Mouse (Mus musculus): ENCODE data around the gene Fbxw9. TPM values are rescaled to one million over a fixed set of nuclear protein-coding genes. Genes with fewer than 3 reads are reported as not detected.
"Not testable (repeated sequence)": the region's sequence is repeated elsewhere in the genome, so short reads cannot be mapped to it uniquely, and the experiment has no call there.

Fbxw9 gene
- polyA plus RNA-seq, 1 experiment from 2014 or later = 43.6 TPM

DNA sequence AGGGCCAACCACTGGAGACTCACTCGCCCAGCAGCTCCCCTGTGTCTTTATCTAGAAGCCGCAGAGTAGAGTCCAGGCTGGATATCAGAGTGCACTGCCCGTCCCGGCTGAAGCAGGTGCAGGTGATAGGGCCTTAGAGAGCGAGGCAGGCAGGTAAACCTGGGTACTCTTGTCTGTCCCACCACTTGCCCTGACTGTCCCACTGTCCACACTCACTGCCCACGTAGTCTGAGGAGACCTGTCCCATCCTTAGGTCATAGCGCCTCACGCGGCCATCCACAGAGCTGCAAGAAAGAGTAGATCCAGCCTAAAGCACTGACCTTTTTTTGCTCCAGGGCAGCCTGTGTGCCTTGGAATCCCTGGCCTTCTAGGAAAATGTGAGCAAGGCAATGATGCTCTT is 16.1 kb downstream of the Fbxw9 start:
- no peak for ATAC-seq (ENCODE audit: low FRiP score)
- Histone ChIP-seq H3K4me3 (no peak overlapping the region), H3K4me1 (peaks cover 15% of the 10 kb centered on the region), H3K9me3 (replicated peaks) (no peaks in the 10 kb centered on the region), H3K27me3 (no peaks in the 10 kb centered on the region), H3K9ac (no peak overlapping the region), H3K36me3 (peaks cover 43% of the 10 kb centered on the region), H3K27ac (no peak overlapping the region), H3K4me2 (replicated peaks) (no peak overlapping the region)
- WGBS = 66% methylated on average over 9 of the region's 9 CpGs

DNA sequence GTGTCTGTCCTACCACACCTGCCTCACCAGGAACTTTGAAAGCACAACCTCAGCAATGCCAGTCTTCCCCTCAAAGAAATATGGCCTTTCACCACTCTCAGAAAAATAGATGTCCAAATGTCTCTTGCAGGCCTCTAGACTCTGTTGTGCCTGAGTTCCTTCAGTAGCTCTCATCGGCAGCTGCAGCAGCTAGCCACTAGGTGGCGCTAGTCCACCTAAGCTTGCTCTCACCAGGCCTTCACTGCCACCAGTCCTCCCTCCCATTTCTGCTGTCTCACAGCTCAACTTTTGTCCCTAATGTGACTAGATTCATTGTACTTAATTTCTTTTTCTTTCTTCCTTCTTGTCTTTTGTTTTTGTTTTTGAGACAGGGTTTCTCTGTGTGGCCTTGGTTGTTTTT is 17.1 kb downstream of the Fbxw9 start:
- 0% methylated on average over 2 of the region's 2 CpGs for WGBS
- H3K4me1 ChIP-seq = peaks cover 19% of the 10 kb centered on the region
- no peak overlapping the region for H3K27ac ChIP-seq
- H3K9ac ChIP-seq = no peak overlapping the region
- ATAC-seq (ENCODE audit: low FRiP score) = no peak
- H3K4me2 ChIP-seq (replicated peaks) = no peak overlapping the region
- no peaks in the 10 kb centered on the region for H3K27me3 ChIP-seq
- H3K9me3 ChIP-seq (replicated peaks) = no peaks in the 10 kb centered on the region
- peaks cover 43% of the 10 kb centered on the region for H3K36me3 ChIP-seq
- H3K4me3 ChIP-seq = no peak overlapping the region

DNA sequence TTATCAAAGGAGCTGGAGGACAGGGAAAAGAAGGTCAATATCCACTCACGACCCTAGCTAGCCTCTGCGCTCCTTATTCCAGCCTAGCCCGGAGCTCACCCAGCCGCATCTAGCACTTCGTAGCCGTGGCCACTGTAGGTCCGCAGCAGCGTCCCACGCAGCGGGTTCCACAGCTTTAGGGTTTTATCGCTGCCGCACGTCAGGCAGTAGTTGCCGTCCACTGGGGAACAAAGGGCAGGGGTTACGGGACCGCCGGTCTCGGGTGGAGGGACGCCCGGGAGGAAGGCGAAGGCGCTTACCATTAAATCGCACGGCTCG is 20.3 kb downstream of the Fbxw9 start:
- 1% methylated on average over 25 of the region's 25 CpGs for WGBS
- Histone ChIP-seq H3K9me3 (replicated peaks) (no peaks in the 10 kb centered on the region), H3K36me3 (peaks cover 24% of the 10 kb centered on the region), H3K4me3 (peak overlapping the region; percentile 90), H3K4me1 (peaks cover 29% of the 10 kb centered on the region), H3K9ac (peak overlapping the region; percentile 92), H3K4me2 (replicated peaks) (peak overlapping the region; percentile 71), H3K27ac (peak overlapping the region; percentile 62; the same call in 1 of the 2 replicates), H3K27me3 (no peaks in the 10 kb centered on the region)
- no peak for ATAC-seq (ENCODE audit: low FRiP score)

- Histone ChIP-seq H3K4me2 (replicated peaks) (peak within 1 kb of the TSS; percentile 71), H3K9me3 (replicated peaks) (no peaks in the 10 kb centered on the region), H3K4me3 (peak within 1 kb of the TSS; percentile 90), H3K36me3 (peaks cover 25% of the 10 kb centered on the region), H3K9ac (peak within 1 kb of the TSS; percentile 92), H3K27me3 (no peaks in the 10 kb centered on the region), H3K27ac (peak within 1 kb of the TSS; percentile 62; the same call in 1 of the 2 replicates), H3K4me1 (peaks cover 29% of the 10 kb centered on the region)
- under 1% methylated on average over 30 of the region's 30 CpGs for WGBS
- peak; percentile 18 for ATAC-seq (ENCODE audit: low FRiP score)
Observed at GRCm38 (mm10) chr8:85080532-85081215, 20.8 kb downstream of the Fbxw9 start, which contains the start of gene Wdr83os. Wdr83os (plus strand) TSS chr8:85080740.

GRCm38 (mm10) chr8:85081216-85081555 is 21.3 kb downstream of the Fbxw9 start, which contains the start of gene Wdr83:
Wdr83 (minus strand) TSS chr8:85081306.
- Histone ChIP-seq H3K9ac (peak within 1 kb of the TSS; percentile 92), H3K27ac (peak within 1 kb of the TSS; percentile 62; the same call in 1 of the 2 replicates), H3K36me3 (peaks cover 21% of the 10 kb centered on the region), H3K4me3 (peak within 1 kb of the TSS; percentile 90), H3K4me2 (replicated peaks) (peak within 1 kb of the TSS; percentile 71), H3K27me3 (no peaks in the 10 kb centered on the region), H3K9me3 (replicated peaks) (no peaks in the 10 kb centered on the region), H3K4me1 (peaks cover 29% of the 10 kb centered on the region)
- peak; percentile 46 for ATAC-seq (ENCODE audit: low FRiP score)
- 3% methylated on average over 9 of the region's 9 CpGs for WGBS

DNA sequence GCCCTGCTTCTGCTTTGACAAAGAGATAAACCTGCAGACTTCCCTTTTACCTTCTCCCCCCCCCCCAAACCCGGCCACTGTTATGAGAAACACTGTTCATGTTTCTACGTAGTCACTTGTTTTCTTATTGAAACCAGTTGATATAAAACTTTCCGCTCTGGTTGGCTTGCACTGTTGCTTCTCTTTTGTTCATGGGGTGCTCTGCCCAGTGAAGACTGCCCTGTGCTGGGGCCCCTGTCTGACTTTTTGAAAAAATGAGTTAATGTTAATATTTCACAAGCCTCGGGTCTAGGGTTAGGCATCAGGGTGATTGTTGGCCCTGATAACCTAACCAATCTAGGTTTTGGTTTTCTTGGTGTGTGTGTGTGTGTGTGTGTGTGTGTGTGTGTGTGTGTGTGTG is 22.3 kb downstream of the Fbxw9 start:
- ATAC-seq (ENCODE audit: low FRiP score); H3K9me3 ChIP-seq (replicated peaks); H3K4me3 ChIP-seq; H3K9ac ChIP-seq; H3K27me3 ChIP-seq; H3K27ac ChIP-seq: not testable (repeated sequence)
- H3K4me2 ChIP-seq (replicated peaks) = 0 out of 2 replicates have a peak overlapping the region, but pooled peaks have one; percentile 71
- peaks cover 29% of the 10 kb centered on the region for H3K4me1 ChIP-seq
- H3K36me3 ChIP-seq = peaks cover 15% of the 10 kb centered on the region; the same call in 1 of the 2 replicates
- 88% methylated on average over 4 of the region's 4 CpGs for WGBS

GRCm38 (mm10) chr8:85083108-85083813 is 23.4 kb downstream of the Fbxw9 start, which contains the start of gene Man2b1:
Man2b1 (plus strand) TSS chr8:85083270.
- WGBS = under 1% methylated on average over 30 of the region's 30 CpGs
- Histone ChIP-seq H3K9ac (peak within 1 kb of the TSS; percentile 76), H3K4me3 (peak within 1 kb of the TSS; percentile 61), H3K27ac (no peak within 1 kb of the TSS; the same call in 1 of the 2 replicates), H3K4me2 (replicated peaks) (peak within 1 kb of the TSS; percentile 91), H3K9me3 (replicated peaks) (no peaks in the 10 kb centered on the region), H3K36me3 (peaks cover 15% of the 10 kb centered on the region; the same call in 1 of the 2 replicates), H3K27me3 (no peaks in the 10 kb centered on the region), H3K4me1 (peaks cover 29% of the 10 kb centered on the region)
- ATAC-seq (ENCODE audit: low FRiP score) = peak; percentile 73

DNA sequence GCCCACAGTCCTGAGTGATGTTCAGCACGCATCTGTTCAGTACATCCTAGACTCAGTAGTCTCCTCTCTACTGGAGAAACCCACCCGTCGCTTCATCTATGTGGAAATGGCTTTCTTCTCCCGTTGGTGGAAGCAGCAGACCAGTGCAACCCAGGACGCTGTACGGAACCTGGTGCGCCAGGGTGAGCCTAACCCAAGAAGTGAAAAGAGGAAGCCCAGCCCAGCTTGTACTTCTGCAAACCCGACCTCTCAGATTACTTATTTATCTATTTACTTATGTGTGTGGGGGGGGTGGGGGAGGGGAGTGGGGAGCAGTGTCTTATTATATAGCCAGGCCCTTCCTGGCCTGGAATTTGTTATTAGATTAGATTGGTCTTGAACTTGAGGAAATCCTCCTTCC is 24.8 kb downstream of the Fbxw9 start:
- ATAC-seq (ENCODE audit: low FRiP score) = no peak
- peaks cover 17% of the 10 kb centered on the region; the same call in 1 of the 2 replicates for H3K36me3 ChIP-seq
- H3K9me3 ChIP-seq (replicated peaks) = no peaks in the 10 kb centered on the region
- H3K27me3 ChIP-seq = no peaks in the 10 kb centered on the region
- no peak overlapping the region for H3K9ac ChIP-seq
- H3K4me1 ChIP-seq = peaks cover 25% of the 10 kb centered on the region
- WGBS = 91% methylated on average over 8 of the region's 8 CpGs
- H3K4me2 ChIP-seq (replicated peaks) = no peak overlapping the region
- H3K27ac ChIP-seq = no peak overlapping the region
- no peak overlapping the region for H3K4me3 ChIP-seq

GRCm38 (mm10) chr8:85086238-85086637 is 26.4 kb downstream of the Fbxw9 start:
- Histone ChIP-seq H3K4me2 (replicated peaks) (no peak overlapping the region), H3K4me1 (peaks cover 20% of the 10 kb centered on the region), H3K4me3 (no peak overlapping the region), H3K9me3 (replicated peaks) (no peaks in the 10 kb centered on the region), H3K9ac (no peak overlapping the region), H3K27me3 (no peaks in the 10 kb centered on the region), H3K27ac (no peak overlapping the region), H3K36me3 (peaks cover 18% of the 10 kb centered on the region; the same call in 1 of the 2 replicates)
- 79% methylated on average over 3 of the region's 3 CpGs for WGBS
- ATAC-seq (ENCODE audit: low FRiP score) = no peak

DNA sequence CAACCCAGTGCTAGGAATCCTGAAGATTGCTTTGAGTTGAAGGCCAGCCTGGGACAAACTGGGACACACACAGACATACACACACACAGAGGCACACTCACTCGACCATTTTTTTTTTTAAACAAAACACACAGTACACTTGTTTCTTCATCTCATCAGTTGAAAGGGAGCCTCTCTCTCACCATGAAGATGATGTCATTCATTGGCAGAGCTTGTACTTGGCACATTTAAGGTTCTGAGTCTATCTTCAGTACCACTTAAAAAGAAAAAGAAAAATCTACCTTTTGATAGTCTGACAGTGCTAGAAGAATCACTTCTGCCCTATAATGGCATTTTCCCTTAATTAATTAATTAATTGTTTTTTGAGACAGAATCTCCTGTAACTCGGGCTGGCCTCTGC is 28.9 kb downstream of the Fbxw9 start:
- ATAC-seq (ENCODE audit: low FRiP score) = no peak
- Histone ChIP-seq H3K36me3 (peaks cover 18% of the 10 kb centered on the region; the same call in 1 of the 2 replicates), H3K4me2 (replicated peaks) (no peak overlapping the region), H3K9me3 (replicated peaks) (no peaks in the 10 kb centered on the region), H3K4me3 (no peak overlapping the region), H3K9ac (no peak overlapping the region), H3K27ac (no peak overlapping the region), H3K4me1 (peaks cover 5% of the 10 kb centered on the region), H3K27me3 (no peaks in the 10 kb centered on the region)
- WGBS = 83% methylated on average over 2 of the region's 2 CpGs

DNA sequence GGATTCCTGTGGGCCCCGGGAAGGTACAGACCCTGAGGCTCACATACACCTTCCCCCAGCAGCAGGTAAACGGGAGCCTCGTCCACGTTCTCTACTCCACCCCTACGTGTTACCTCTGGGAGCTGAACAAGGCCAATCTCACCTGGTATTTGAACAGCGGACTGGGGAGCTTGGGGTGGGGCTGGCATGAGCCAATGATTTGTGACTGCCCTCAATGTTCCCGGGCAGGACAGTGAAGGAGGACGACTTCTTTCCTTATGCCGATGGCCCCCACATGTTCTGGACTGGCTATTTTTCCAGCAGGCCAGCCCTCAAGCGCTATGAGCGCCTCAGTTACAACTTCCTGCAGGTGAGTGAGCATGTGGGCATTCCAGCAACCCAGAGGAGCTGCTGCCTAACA is 31.0 kb downstream of the Fbxw9 start:
- no peak for ATAC-seq (ENCODE audit: low FRiP score)
- H3K36me3 ChIP-seq = peaks cover 17% of the 10 kb centered on the region
- no peak overlapping the region for H3K9ac ChIP-seq
- no peak overlapping the region for H3K27ac ChIP-seq
- H3K4me2 ChIP-seq (replicated peaks) = no peak overlapping the region
- H3K4me3 ChIP-seq = no peak overlapping the region
- H3K4me1 ChIP-seq = no peaks in the 10 kb centered on the region
- WGBS = 89% methylated on average over 11 of the region's 11 CpGs
- no peaks in the 10 kb centered on the region for H3K9me3 ChIP-seq (replicated peaks)
- H3K27me3 ChIP-seq = no peaks in the 10 kb centered on the region

GRCm38 (mm10) chr8:85091526-85092090 is 31.8 kb downstream of the Fbxw9 start:
- Histone ChIP-seq H3K4me1 (no peaks in the 10 kb centered on the region), H3K4me3 (no peak overlapping the region), H3K27me3 (no peaks in the 10 kb centered on the region), H3K27ac (no peak overlapping the region), H3K4me2 (replicated peaks) (no peak overlapping the region), H3K36me3 (peaks cover 24% of the 10 kb centered on the region), H3K9ac (no peak overlapping the region), H3K9me3 (replicated peaks) (no peaks in the 10 kb centered on the region)
- ATAC-seq (ENCODE audit: low FRiP score) = no peak
- 33% methylated on average over 21 of the region's 21 CpGs for WGBS

Measured in hindbrain, embryonic 12.5 days (tissue).